Mouse (Mus musculus): Measurements from ENCODE around the gene Zfp652. TPM values are rescaled to one million over a fixed set of nuclear protein-coding genes. Genes with fewer than 3 reads are reported as not detected.

Gene Zfp652
- polyA plus RNA-seq, 1 experiment: 18.2 TPM

- no peak for DNase-seq (ENCODE audit: low read depth in 1 of 2, low spot score in 2 of 2)
- 44% methylated on average over 15 of the region's 15 CpGs for WGBS
- H3K27me3 ChIP-seq (ENCODE audit: control insufficient read depth, insufficient read depth, low read length): no peaks in the 10 kb centered on the region
- H3K4me1 ChIP-seq (ENCODE audit: control insufficient read depth, insufficient read depth, insufficient read length): peaks cover 51% of the 10 kb centered on the region
- H3K36me3 ChIP-seq (ENCODE audit: control insufficient read depth, insufficient read depth, low read length): peaks cover 15% of the 10 kb centered on the region
- no peak overlapping the region for H3K4me3 ChIP-seq (ENCODE audit: extremely low read depth, insufficient read depth, insufficient read length)
- H3K27ac ChIP-seq (ENCODE audit: insufficient read depth, low read length): no peak overlapping the region
- TF ChIP-seq CTCF (IDR thresholded peaks at IDR 0.05; ENCODE audit: extremely low read depth, insufficient read depth, insufficient read length, insufficient replicate concordance): no peak
- no peak for TF ChIP-seq POLR2A (IDR thresholded peaks at IDR 0.05; ENCODE audit: low read depth, low read length)
Observed at GRCm38 (mm10) chr11:95831641-95832040, 119.2 kb downstream of the Zfp652 start.

- no peaks in the 10 kb centered on the region for H3K27me3 ChIP-seq (ENCODE audit: control insufficient read depth, insufficient read depth, low read length)
- WGBS: 88% methylated on average over 18 of the region's 18 CpGs
Observed at GRCm38 (mm10) chr11:95832129-95833005, 119.9 kb downstream of the Zfp652 start.

GRCm38 (mm10) chr11:95833006-95833570 lies 120.6 kb downstream of the Zfp652 start:
- Histone ChIP-seq H3K27ac (ENCODE audit: insufficient read depth, low read length) (peak overlapping the region; percentile 90), H3K4me1 (ENCODE audit: control insufficient read depth, insufficient read depth, insufficient read length) (peaks cover 64% of the 10 kb centered on the region), H3K36me3 (ENCODE audit: control insufficient read depth, insufficient read depth, low read length) (peaks cover 17% of the 10 kb centered on the region), H3K27me3 (ENCODE audit: control insufficient read depth, insufficient read depth, low read length) (no peaks in the 10 kb centered on the region), H3K4me3 (ENCODE audit: extremely low read depth, insufficient read depth, insufficient read length) (no peak overlapping the region)
- WGBS: 65% methylated on average over 8 of the region's 8 CpGs
- TF ChIP-seq CTCF (IDR thresholded peaks at IDR 0.05; ENCODE audit: extremely low read depth, insufficient read depth, insufficient read length, insufficient replicate concordance) (no peak), POLR2A (IDR thresholded peaks at IDR 0.05; ENCODE audit: low read depth, low read length) (no peak)
- no peak for DNase-seq (ENCODE audit: low read depth in 1 of 2, low spot score in 2 of 2)

More at GRCm38 (mm10) chr11:95832129-95833005, 119.9 kb downstream of the Zfp652 start:
- DNase-seq (ENCODE audit: low read depth in 1 of 2, low spot score in 2 of 2): no peak
- TF ChIP-seq POLR2A (IDR thresholded peaks at IDR 0.05; ENCODE audit: low read depth, low read length) (no peak), CTCF (IDR thresholded peaks at IDR 0.05; ENCODE audit: extremely low read depth, insufficient read depth, insufficient read length, insufficient replicate concordance) (no peak)
- Histone ChIP-seq H3K36me3 (ENCODE audit: control insufficient read depth, insufficient read depth, low read length) (peaks cover 17% of the 10 kb centered on the region), H3K27ac (ENCODE audit: insufficient read depth, low read length) (no peak overlapping the region), H3K4me1 (ENCODE audit: control insufficient read depth, insufficient read depth, insufficient read length) (peaks cover 58% of the 10 kb centered on the region), H3K4me3 (ENCODE audit: extremely low read depth, insufficient read depth, insufficient read length) (no peak overlapping the region)

GRCm38 (mm10) chr11:95833631-95834142 lies 121.2 kb downstream of the Zfp652 start:
- Histone ChIP-seq H3K36me3 (ENCODE audit: control insufficient read depth, insufficient read depth, low read length) (peaks cover 17% of the 10 kb centered on the region), H3K4me1 (ENCODE audit: control insufficient read depth, insufficient read depth, insufficient read length) (peaks cover 70% of the 10 kb centered on the region), H3K27me3 (ENCODE audit: control insufficient read depth, insufficient read depth, low read length) (no peaks in the 10 kb centered on the region), H3K27ac (ENCODE audit: insufficient read depth, low read length) (peak overlapping the region; percentile 90), H3K4me3 (ENCODE audit: extremely low read depth, insufficient read depth, insufficient read length) (peak overlapping the region; percentile 25; the same call in 1 of the 2 replicates)
- no peak for TF ChIP-seq POLR2A (IDR thresholded peaks at IDR 0.05; ENCODE audit: low read depth, low read length)
- TF ChIP-seq CTCF (IDR thresholded peaks at IDR 0.05; ENCODE audit: extremely low read depth, insufficient read depth, insufficient read length, insufficient replicate concordance): no peak
- peak; percentile 34 to 38 for DNase-seq (ENCODE audit: low read depth in 1 of 2, low spot score in 2 of 2)
- WGBS: 18% methylated on average over 18 of the region's 18 CpGs

- Histone ChIP-seq H3K27me3 (ENCODE audit: control insufficient read depth, insufficient read depth, low read length) (no peaks in the 10 kb centered on the region), H3K4me3 (ENCODE audit: extremely low read depth, insufficient read depth, insufficient read length) (peak overlapping the region; percentile 25; the same call in 1 of the 2 replicates)
- DNase-seq (ENCODE audit: low read depth in 1 of 2, low spot score in 2 of 2): peak; percentile 64 to 81
Observed at GRCm38 (mm10) chr11:95834143-95834667, 121.7 kb downstream of the Zfp652 start.

GRCm38 (mm10) chr11:95834742-95835710 lies 122.6 kb downstream of the Zfp652 start:
- peaks cover 17% of the 10 kb centered on the region for H3K36me3 ChIP-seq (ENCODE audit: control insufficient read depth, insufficient read depth, low read length)
- no peaks in the 10 kb centered on the region for H3K27me3 ChIP-seq (ENCODE audit: control insufficient read depth, insufficient read depth, low read length)
- peak; percentile 72 to 84 for DNase-seq (ENCODE audit: low read depth in 1 of 2, low spot score in 2 of 2)
- peaks cover 66% of the 10 kb centered on the region for H3K4me1 ChIP-seq (ENCODE audit: control insufficient read depth, insufficient read depth, insufficient read length)
- peak overlapping the region; percentile 25; the same call in 1 of the 2 replicates for H3K4me3 ChIP-seq (ENCODE audit: extremely low read depth, insufficient read depth, insufficient read length)
- H3K27ac ChIP-seq (ENCODE audit: insufficient read depth, low read length): peak overlapping the region; percentile 90
- TF ChIP-seq CTCF (IDR thresholded peaks at IDR 0.05; ENCODE audit: extremely low read depth, insufficient read depth, insufficient read length, insufficient replicate concordance): no peak
- no peak; the same call in 1 of the 2 replicates for TF ChIP-seq POLR2A (IDR thresholded peaks at IDR 0.05; ENCODE audit: low read depth, low read length)
- WGBS: 3% methylated on average over 15 of the region's 15 CpGs

More at GRCm38 (mm10) chr11:95834143-95834667, 121.7 kb downstream of the Zfp652 start:
- peaks cover 17% of the 10 kb centered on the region for H3K36me3 ChIP-seq (ENCODE audit: control insufficient read depth, insufficient read depth, low read length)
- peak overlapping the region; percentile 90 for H3K27ac ChIP-seq (ENCODE audit: insufficient read depth, low read length)
- peaks cover 72% of the 10 kb centered on the region for H3K4me1 ChIP-seq (ENCODE audit: control insufficient read depth, insufficient read depth, insufficient read length)
- 4% methylated on average over 22 of the region's 22 CpGs for WGBS
- no peak for TF ChIP-seq CTCF (IDR thresholded peaks at IDR 0.05; ENCODE audit: extremely low read depth, insufficient read depth, insufficient read length, insufficient replicate concordance)
- TF ChIP-seq POLR2A (IDR thresholded peaks at IDR 0.05; ENCODE audit: low read depth, low read length): no peak; the same call in 1 of the 2 replicates
